Mouse (Mus musculus) CD4-positive, CD25-positive, alpha-beta regulatory T cell, adult 4 months (primary cell): Measurements from ENCODE around the gene Rexo4. TPM values are rescaled to one million over a fixed set of nuclear protein-coding genes. Genes with fewer than 3 reads are reported as not detected.
A peak's percentile ranks its signal among the peaks of the same experiment; 100 is the strongest.

Experiments used
- ATAC-seq: one replicate; pipeline ENCODE4 v1.8.0; 2017
- polyA plus RNA-seq, 2 experiments: library from polyadenylated mRNA; unstranded; fragments of 100-300 nt; shearing (Covaris generic); gene quantifications; one replicate each; pipeline ENCODE4 v1.2.1; 2017

Gene Rexo4
- polyA plus RNA-seq, 2 experiments from 2014 or later: 55.5 to 76.3 TPM

DNA sequence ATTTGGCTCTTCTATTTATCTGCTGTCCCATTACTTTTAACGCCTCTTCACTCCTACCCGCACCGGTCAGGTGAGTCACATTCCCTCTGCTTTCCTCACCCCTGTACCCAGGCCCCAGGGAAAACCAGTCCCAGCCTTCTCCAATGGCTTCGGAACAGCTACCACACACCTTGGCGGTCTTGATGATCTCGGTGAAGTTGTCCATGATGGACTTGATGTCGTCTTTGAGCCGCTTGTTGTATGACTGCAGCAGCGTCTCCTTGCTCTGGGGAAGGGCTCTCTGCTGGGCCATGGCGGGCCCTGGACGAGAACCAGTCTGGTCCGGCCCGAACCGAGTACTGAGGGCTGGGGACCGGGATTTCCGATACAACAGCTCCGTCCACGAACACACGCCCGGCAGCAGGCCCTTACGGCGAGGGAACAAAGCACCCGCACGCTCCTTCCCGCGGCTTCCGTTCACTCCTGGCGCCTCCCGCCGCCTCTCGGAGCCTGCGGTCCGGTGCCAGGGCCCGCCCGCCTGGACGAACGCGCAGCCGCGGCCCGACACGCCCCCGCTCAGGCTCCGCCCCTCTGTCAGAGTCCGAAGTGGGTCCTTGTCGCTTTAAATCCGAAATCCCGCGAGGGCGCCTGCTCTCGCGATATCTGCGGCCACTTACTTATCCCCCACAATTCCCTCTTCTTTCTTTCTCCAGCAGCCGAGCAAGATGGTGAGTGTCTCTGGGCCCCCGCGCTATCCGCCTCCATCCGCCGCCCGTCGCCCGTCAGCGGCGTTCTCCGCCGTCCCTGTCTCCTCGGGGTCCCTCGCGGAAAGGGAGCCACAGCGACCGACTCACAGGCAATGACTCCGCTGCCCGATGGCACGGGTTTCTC is 53.8 kb downstream of the Rexo4 start, which contains the start of the genes Med22 and Rpl7a:
TSS of gene Med22 (minus strand) at position 554 of the 870 bp plus-strand sequence.
TSS of gene Rpl7a (plus strand) at position 641 of the 870 bp plus-strand sequence.
- peak; percentile 93 for ATAC-seq

GRCm38 (mm10) chr2:26909387-26909784 is 54.8 kb downstream of the Rexo4 start:
- ATAC-seq: no peak

DNA sequence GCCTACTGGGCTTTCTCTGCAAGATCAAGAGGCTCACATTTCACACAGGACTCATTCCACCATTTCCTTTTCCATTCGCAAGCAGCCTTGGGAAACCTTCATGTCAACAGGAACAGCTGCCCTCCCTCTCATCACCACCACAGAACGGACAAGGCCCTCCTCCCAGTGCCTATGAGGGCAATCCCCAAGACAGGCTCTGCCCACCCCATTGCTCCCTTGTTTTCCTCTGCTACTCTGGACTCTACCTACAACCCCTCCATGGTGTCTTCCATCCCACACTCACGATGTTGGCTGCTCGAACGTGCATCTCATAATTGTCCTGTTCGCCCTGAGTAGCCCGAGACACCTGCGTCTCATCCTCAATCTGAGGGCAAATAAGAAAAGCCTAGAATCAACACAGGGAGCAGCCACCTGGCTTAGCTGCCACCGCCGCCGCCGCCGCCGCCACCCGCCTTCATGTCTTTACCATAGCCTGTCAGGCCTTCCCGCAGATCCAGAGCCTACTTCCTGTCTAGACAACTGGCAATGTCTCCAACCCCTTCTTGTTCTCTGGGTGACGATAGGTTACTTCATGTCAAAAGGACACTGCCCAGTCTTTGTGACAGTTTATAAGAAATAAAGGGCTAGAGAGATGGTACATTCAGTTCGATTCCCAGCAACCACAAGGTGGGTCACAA is 55.3 kb downstream of the Rexo4 start:
- ATAC-seq: no peak

DNA sequence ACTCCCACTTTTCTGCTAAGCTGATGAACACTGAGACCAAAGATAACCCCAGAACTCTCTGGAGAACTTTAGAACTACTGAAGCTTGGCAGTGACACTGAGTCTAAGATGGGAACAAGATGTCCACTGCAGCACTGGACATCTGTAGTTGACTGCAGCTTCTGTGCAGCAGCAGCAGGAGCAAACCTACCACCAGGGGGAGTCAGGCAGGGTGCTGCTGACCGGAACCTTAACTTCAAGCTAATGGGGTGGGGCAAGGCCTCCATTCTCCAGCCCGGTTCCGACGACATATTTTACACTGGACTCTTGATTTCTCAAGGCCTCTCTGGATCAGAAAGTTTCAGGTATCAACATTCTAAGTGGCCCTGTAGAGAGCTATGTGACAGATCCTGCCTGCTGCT is 57.1 kb downstream of the Rexo4 start:
- no peak for ATAC-seq

- ATAC-seq: no peak
Observed at GRCm38 (mm10) chr2:26906431-26906830, 57.8 kb downstream of the Rexo4 start.

DNA sequence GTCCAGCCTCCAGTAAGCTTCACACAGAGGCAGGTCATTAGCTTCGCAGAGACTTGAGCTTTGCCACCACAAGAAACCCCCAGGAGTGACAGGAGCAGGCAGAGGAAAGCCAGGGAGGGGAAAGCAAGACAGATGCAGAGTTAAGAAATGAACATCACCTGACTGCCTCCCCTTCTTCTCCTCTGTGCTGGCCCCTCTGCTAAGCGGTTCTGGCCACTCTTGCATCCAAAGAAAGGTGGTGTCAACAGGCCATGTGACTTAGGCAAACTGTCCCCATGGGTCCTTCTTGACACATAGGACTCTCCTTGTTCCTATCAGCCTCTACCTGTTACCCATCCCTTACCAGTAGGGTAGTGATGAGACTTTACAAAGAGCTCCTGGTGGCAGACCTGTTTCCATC is 58.2 kb downstream of the Rexo4 start:
- no peak for ATAC-seq

Other genes starting within 250 kb of the Rexo4 start
- not detected for gene Abo, start 99.4 kb downstream of the Rexo4 start, polyA plus RNA-seq
- 10 to 100 TPM; 27.3 to 56.2 TPM for gene Surf6, start 61.5 kb downstream of the Rexo4 start, polyA plus RNA-seq
- 10 to 100 TPM; 10.6 to 19.6 TPM for gene Med22, start 53.7 kb downstream of the Rexo4 start, polyA plus RNA-seq
- gene Rpl7a, start 53.6 kb downstream of the Rexo4 start, polyA plus RNA-seq: 1,000 to 10,000 TPM in 1 of 2 experiments, 100 to 1,000 TPM in 1; 646 to 1,008 TPM
- gene Surf2, start 48.0 kb downstream of the Rexo4 start, polyA plus RNA-seq: 10 to 100 TPM; 51.4 to 64.4 TPM
- 100 to 1,000 TPM; 100 to 116 TPM for gene Surf1, start 47.9 kb downstream of the Rexo4 start, polyA plus RNA-seq
- 100 to 1,000 TPM in 1 of 2 experiments, 10 to 100 TPM in 1; 83.0 to 121 TPM for gene Surf4, start 30.5 kb downstream of the Rexo4 start, polyA plus RNA-seq
- gene Stkld1, start 30.3 kb downstream of the Rexo4 start, polyA plus RNA-seq: under 1 TPM in 1 of 2 experiments, not detected in 1; 0.42 TPM
- not detected for gene Adamts13, start 9.0 kb upstream of the Rexo4 start, polyA plus RNA-seq
- 10 to 100 TPM; 18.6 to 18.9 TPM for gene Cacfd1, start 45.5 kb upstream of the Rexo4 start, polyA plus RNA-seq
- gene Slc2a6, start 63.6 kb upstream of the Rexo4 start, polyA plus RNA-seq: 1 to 10 TPM; 2.4 to 5.6 TPM
- not detected for gene Mymk, start 107.8 kb upstream of the Rexo4 start, polyA plus RNA-seq
- under 1 TPM in 1 of 2 experiments, not detected in 1; 0.31 TPM for gene Adamtsl2, start 115.0 kb upstream of the Rexo4 start, polyA plus RNA-seq
- not detected for gene Fam163b, start 178.1 kb upstream of the Rexo4 start, polyA plus RNA-seq
- gene Dbh, start 200.8 kb upstream of the Rexo4 start, polyA plus RNA-seq: not detected